ENCODE assay signal across 13 mouse cellular contexts in genomic region chr11:94449886-94450285, GRCm38 (mm10). TPM values are rescaled to one million over a fixed set of nuclear protein-coding genes. Genes with fewer than 3 reads are reported as not detected.
DNase-seq lines count a peak whose midpoint lies in the region; ATAC-seq and TF ChIP-seq lines count a peak whose summit lies in the region.
"Had no signal": no experiment of that assay in that cellular context is flagged by ENCODE, and none has a peak within 500 bp of the region (broad histone marks: within the 10 kb centered on the region; RNA-seq: fewer than 3 reads in every experiment).

No protein-coding gene starts in this region.

- no peak for TF ChIP-seq CTCF in layer of hippocampus, adult 2 months (conservative IDR thresholded peaks at IDR 0.05)

- no peaks in the 10 kb centered on the region for H3K9me3 ChIP-seq in midbrain, embryonic 12.5 days
- H3K9me3 ChIP-seq in midbrain, embryonic 11.5 days (ENCODE audit: control insufficient read depth, low read length): no peaks in the 10 kb centered on the region
- H3K9me3 ChIP-seq: embryonic facial prominence, embryonic 12.5 days had no signal

- WGBS in midbrain, embryonic 12.5 days: 63% methylated on average over 5 of the region's 5 CpGs
- WGBS in midbrain, embryonic 11.5 days: 63% methylated on average over 5 of the region's 5 CpGs

- no peaks in the 10 kb centered on the region for H3K36me3 ChIP-seq in midbrain, embryonic 12.5 days
- no peaks in the 10 kb centered on the region for H3K36me3 ChIP-seq in midbrain, embryonic 11.5 days (ENCODE audit: control insufficient read depth, insufficient read depth, low read length)

- H3K27me3 ChIP-seq in midbrain, embryonic 12.5 days: no peaks in the 10 kb centered on the region
- no peaks in the 10 kb centered on the region for H3K27me3 ChIP-seq in midbrain, embryonic 11.5 days (ENCODE audit: control insufficient read depth, insufficient read depth, low read length)
- H3K27me3 ChIP-seq: embryonic facial prominence, embryonic 12.5 days had no signal

- no peak overlapping the region for H3K4me3 ChIP-seq in midbrain, embryonic 12.5 days
- H3K4me3 ChIP-seq in midbrain, embryonic 11.5 days (ENCODE audit: low read depth, low read length): no peak overlapping the region
- no peak overlapping the region for H3K4me3 ChIP-seq in layer of hippocampus, adult 2 months
- H3K4me3 ChIP-seq: embryonic facial prominence, embryonic 12.5 days had no signal

- ATAC-seq in midbrain, embryonic 12.5 days (ENCODE audit: low FRiP score, low read depth): no peak
- no peak for ATAC-seq in midbrain, embryonic 11.5 days (ENCODE audit: low FRiP score)

- peak overlapping the region; percentile 65 for H3K27ac ChIP-seq in midbrain, embryonic 12.5 days (replicated peaks)
- H3K27ac ChIP-seq in midbrain, embryonic 11.5 days (ENCODE audit: low read depth, low read length): no peak overlapping the region
- H3K27ac ChIP-seq in layer of hippocampus, adult 2 months: no peak overlapping the region
- H3K27ac ChIP-seq: embryonic facial prominence, embryonic 12.5 days; macrophage had no signal

- H3K9ac ChIP-seq in midbrain, embryonic 12.5 days (replicated peaks): no peak overlapping the region
- H3K9ac ChIP-seq in midbrain, embryonic 11.5 days (ENCODE audit: low read length): no peak overlapping the region
- H3K9ac ChIP-seq: embryonic facial prominence, embryonic 12.5 days had no signal

- no peak overlapping the region for H3K4me2 ChIP-seq in midbrain, embryonic 12.5 days (replicated peaks)
- no peak overlapping the region for H3K4me2 ChIP-seq in midbrain, embryonic 11.5 days
- H3K4me2 ChIP-seq: embryonic facial prominence, embryonic 12.5 days had no signal

- DNase-seq in midbrain, embryonic 11.5 days (ENCODE audit: low spot score, missing footprints): no peak
- peak; percentile 69 to 72 for DNase-seq in heart, adult 9 months (ENCODE audit: low spot score in 2 of 2)
- DNase-seq in heart, postnatal 4 days: peak; percentile 79
- no peak for DNase-seq in layer of hippocampus, adult 2 months (ENCODE audit: low spot score in 2 of 2)
- no peak for DNase-seq in left cerebral cortex, adult 18-20 months (ENCODE audit: low spot score in 2 of 2)
- no peak for DNase-seq in urinary bladder, postnatal 14 days (ENCODE audit: low spot score)
- DNase-seq: cerebellum, adult 9-10 months; kidney, adult 8-10 months had no signal

- H3K4me1 ChIP-seq in midbrain, embryonic 12.5 days: peaks cover 49% of the 10 kb centered on the region
- peaks cover 26% of the 10 kb centered on the region for H3K4me1 ChIP-seq in midbrain, embryonic 11.5 days (ENCODE audit: control insufficient read depth, insufficient read depth, low read length)

RNA-seq across cellular contexts. Expression of gene Cacna1g, which starts 24.1 kb away (rescaled TPM):
- polyA plus RNA-seq in midbrain, embryonic 12.5 days (2016; fragmentation: Nextera tagmentation; extraction: Ambion mirVana): 16.2 and 16.5 TPM in 2 replicates
- 7.6 and 9.3 TPM in 2 replicates for polyA plus RNA-seq in midbrain, embryonic 11.5 days (2014; fragmentation: Nextera tagmentation; extraction: Ambion mirVana)
- total RNA-seq in heart, postnatal 4 days (2021): 10 to 100 TPM; 48.7 to 52.8 TPM
- 10 to 100 TPM; 61.0 to 74.0 TPM for total RNA-seq in layer of hippocampus, adult 2 months (2021)
- total RNA-seq in left cerebral cortex, adult 18-20 months (2021): 10 to 100 TPM; 72.0 to 86.1 TPM
- polyA plus RNA-seq: macrophage had no signal

RNA-seq across cellular contexts. Expression of gene Spata20, which starts 36.1 kb away (rescaled TPM):
- 0.36 TPM in 1 of 2 replicates, not detected in the other for polyA plus RNA-seq in midbrain, embryonic 12.5 days (2016; fragmentation: Nextera tagmentation; extraction: Ambion mirVana)
- not detected in 2 replicates for polyA plus RNA-seq in midbrain, embryonic 11.5 days (2014; fragmentation: Nextera tagmentation; extraction: Ambion mirVana)
- 1 to 10 TPM in 1 of 2 experiments, under 1 TPM in 1; 0.61 to 1.5 TPM for total RNA-seq in heart, postnatal 4 days (2021)
- total RNA-seq in layer of hippocampus, adult 2 months (2021): under 1 TPM in 1 of 2 experiments, not detected in 1; 0.18 TPM
- total RNA-seq in left cerebral cortex, adult 18-20 months (2021): not detected
- total RNA-seq: gastrocnemius, adult 8-10 months had no signal
- polyA plus RNA-seq: macrophage; neural tube, embryonic 11.5 days had no signal

RNA-seq across cellular contexts. Expression of gene Epn3, which starts 49.9 kb away (rescaled TPM):
- polyA plus RNA-seq in midbrain, embryonic 12.5 days (2016; fragmentation: Nextera tagmentation; extraction: Ambion mirVana): 0.47 and 0.68 TPM in 2 replicates
- 0.27 and 0.50 TPM in 2 replicates for polyA plus RNA-seq in midbrain, embryonic 11.5 days (2014; fragmentation: Nextera tagmentation; extraction: Ambion mirVana)
- 10 to 100 TPM; 31.3 to 34.3 TPM for total RNA-seq in heart, postnatal 4 days (2021)
- total RNA-seq in layer of hippocampus, adult 2 months (2021): 1 to 10 TPM; 1.6 TPM
- 1 to 10 TPM in 1 of 2 experiments, under 1 TPM in 1; 0.84 to 2.0 TPM for total RNA-seq in left cerebral cortex, adult 18-20 months (2021)
- polyA plus RNA-seq: macrophage had no signal

RNA-seq across cellular contexts. Expression of gene Abcc3, which starts 57.1 kb away (rescaled TPM):
- polyA plus RNA-seq in midbrain, embryonic 12.5 days (2016; fragmentation: Nextera tagmentation; extraction: Ambion mirVana): 0.57 and 0.89 TPM in 2 replicates
- polyA plus RNA-seq in midbrain, embryonic 11.5 days (2014; fragmentation: Nextera tagmentation; extraction: Ambion mirVana): 0.47 and 0.49 TPM in 2 replicates
- 1 to 10 TPM; 1.6 to 1.8 TPM for total RNA-seq in heart, postnatal 4 days (2021)
- 1 to 10 TPM; 1.2 to 2.2 TPM for total RNA-seq in layer of hippocampus, adult 2 months (2021)
- total RNA-seq in left cerebral cortex, adult 18-20 months (2021): 1 to 10 TPM; 2.5 to 3.7 TPM

Comparison
In these comparisons a context has a peak if more than half of its experiments do, and no peak if none do; other contexts are left out.
1. DNase-seq: peak in heart, adult 9 months (2 of 2) and heart, postnatal 4 days (single experiment); none in midbrain, embryonic 11.5 days (single experiment), layer of hippocampus, adult 2 months (0 of 2), left cerebral cortex, adult 18-20 months (0 of 2) and urinary bladder, postnatal 14 days (single experiment).
2. RNA of gene Epn3, which starts 49.9 kb away (total RNA-seq): 31.3 to 34.3 TPM in heart, postnatal 4 days; 0.84 to 2.0 TPM in left cerebral cortex, adult 18-20 months and 1.6 TPM in layer of hippocampus, adult 2 months; every median in the first group is over 10 times any median in the second.